Mouse (Mus musculus): ENCODE data around the gene Cdk20.
"Not testable (repeated sequence)": the region's sequence is repeated elsewhere in the genome, so short reads cannot be mapped to it uniquely, and the experiment has no call there.

The Cdk20 gene

DNA sequence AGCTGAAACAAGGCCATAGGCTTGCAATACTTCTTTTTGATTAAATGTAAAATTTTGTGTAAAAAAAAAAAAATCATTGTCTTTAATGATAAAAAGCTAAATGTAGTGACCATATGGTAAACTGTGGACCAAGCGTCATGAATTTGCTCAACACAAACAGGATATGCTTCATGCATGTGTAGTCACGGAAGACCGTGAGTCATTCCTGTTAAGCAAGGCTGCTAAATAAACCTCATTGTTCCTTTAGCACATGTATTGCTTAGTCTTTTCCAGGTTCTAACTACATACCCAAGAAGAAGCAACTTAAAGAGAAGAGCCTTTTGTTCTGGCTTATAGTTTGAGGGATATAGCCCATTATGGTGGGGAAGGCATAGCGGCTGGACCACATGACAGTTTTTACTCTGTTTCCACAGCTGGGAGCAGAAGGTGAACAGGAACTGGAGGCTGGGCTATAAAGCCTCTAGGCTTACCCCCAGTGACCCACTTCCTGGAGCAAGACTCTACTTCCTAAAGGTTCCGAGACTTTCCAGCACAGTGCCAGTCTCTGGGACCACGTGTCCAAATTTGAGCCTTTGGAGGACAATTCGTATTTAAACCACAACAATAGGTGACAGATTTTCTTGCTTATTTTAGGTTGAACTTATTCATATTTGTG is 10.0 kb upstream of the Cdk20 start:
- DNase-seq (ENCODE audit: extremely low spot score, low read depth, low spot score) = no peak

DNA sequence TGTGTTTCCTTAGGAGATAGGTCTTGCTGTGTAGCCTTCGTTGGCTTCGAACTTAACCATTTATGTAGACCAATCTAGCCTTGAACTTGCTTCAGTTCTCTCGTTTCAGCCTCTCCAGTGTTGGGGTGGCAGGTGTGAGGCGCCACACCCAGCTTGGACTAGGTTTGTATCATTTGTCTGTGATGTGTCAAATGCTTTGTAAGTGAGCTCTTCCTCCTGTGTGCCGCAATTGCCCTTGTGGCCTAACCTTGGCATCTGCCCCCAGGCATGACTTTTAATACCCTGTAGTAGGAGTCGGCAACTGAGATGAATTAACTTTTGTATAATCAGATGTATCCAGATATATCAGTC is 9.5 kb upstream of the Cdk20 start:
- no peak for DNase-seq (ENCODE audit: extremely low spot score, low read depth, low spot score)

- no peak for DNase-seq (ENCODE audit: extremely low spot score, low read depth, low spot score)
Observed at GRCm38 (mm10) chr13:64424347-64424746, 7.8 kb upstream of the Cdk20 start.

- no peak for DNase-seq (ENCODE audit: extremely low spot score, low read depth, low spot score)
Observed at GRCm38 (mm10) chr13:64425280-64425679, 6.8 kb upstream of the Cdk20 start.

DNA sequence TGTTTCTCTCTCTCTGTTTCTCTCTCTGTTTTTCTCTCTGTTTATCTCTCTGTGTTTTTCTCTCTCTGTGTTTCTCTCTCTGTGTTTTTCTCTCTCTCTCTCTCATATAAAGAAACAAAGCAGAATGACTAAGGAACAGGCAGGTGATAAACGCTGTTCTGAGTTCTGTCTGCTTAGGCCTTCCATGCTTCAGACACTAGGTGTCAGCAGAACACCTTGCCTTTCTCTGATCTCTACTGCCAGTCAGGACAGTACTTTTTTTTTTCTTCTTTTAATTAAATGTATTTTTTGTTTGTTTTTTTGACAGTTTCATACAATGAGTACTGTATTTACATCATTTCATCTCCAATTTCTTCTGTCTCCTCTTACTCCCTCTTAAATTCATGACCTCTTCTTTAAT is 2.8 kb upstream of the Cdk20 start:
- DNase-seq (ENCODE audit: extremely low spot score, low read depth, low spot score) = no peak

DNA sequence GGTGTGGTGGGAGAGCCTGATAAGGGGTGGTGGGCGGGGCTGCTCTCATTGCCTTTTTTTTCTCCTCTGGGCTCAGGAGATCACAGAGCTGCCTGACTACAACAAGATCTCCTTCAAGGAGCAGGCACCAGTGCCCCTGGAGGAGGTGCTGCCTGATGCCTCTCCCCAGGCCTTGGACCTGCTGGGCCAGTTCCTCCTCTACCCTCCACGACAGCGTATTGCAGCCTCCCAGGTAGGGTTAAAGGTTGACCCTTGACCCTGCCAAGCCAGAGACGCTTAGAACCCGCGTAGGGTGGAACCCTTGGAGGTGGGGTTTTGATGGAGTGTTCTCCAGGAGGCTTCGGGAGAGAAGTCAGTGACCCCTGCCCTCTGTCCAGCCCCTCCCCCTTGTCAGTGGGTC is 5.7 kb downstream of the Cdk20 start:
- DNase-seq (ENCODE audit: extremely low spot score, low read depth, low spot score) = no peak

DNA sequence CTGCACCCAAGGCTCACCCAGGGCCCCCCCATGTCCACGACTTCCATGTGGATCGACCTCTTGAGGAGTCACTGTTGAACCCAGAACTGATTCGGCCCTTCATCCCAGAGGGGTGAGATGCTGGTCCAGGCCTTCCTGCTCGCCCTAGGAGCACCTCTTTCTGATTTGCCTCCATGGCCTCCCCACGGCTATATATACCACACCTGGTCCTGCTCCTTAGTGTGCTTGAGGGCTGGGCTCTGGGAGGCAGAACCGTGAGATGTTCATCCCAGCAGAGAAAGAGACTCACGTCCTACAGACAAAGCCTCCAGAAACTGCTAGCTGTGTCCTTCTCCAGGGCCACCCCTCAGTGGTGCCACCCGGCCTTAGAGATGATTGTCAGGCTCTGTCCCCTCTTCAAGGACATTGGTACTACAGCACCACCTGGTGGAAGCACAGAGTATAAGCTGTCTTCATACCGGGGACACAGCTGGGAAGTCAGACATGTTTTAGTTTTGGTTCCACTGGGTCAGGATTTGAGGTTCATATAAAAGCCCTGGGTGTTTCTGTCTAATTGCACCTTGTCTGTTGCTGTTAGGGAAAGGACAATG is 6.8 kb downstream of the Cdk20 start:
- DNase-seq (ENCODE audit: extremely low spot score, low read depth, low spot score) = no peak

GRCm38 (mm10) chr13:64439471-64439870 is 7.4 kb downstream of the Cdk20 start:
- no peak for DNase-seq (ENCODE audit: extremely low spot score, low read depth, low spot score)

DNA sequence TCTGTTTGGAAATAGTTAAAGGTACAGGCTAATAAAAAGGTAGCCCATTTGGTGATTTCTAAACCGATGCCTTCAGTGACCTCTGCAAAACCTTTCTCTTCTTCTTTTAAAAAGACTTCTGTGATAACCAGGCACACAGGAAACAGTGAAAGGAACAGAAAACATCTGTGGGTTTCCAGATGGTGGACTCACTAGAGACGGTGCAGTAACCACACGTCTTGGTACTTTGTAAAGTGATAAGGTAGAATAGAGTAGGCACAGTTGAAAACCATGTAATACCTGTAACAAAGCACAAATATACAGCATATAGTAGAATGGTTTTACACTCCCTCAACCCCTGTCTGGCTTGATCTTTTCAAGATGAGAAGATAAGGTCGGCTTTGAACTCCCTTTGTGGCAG is 8.5 kb downstream of the Cdk20 start:
- DNase-seq (ENCODE audit: extremely low spot score, low read depth, low spot score) = no peak

DNA sequence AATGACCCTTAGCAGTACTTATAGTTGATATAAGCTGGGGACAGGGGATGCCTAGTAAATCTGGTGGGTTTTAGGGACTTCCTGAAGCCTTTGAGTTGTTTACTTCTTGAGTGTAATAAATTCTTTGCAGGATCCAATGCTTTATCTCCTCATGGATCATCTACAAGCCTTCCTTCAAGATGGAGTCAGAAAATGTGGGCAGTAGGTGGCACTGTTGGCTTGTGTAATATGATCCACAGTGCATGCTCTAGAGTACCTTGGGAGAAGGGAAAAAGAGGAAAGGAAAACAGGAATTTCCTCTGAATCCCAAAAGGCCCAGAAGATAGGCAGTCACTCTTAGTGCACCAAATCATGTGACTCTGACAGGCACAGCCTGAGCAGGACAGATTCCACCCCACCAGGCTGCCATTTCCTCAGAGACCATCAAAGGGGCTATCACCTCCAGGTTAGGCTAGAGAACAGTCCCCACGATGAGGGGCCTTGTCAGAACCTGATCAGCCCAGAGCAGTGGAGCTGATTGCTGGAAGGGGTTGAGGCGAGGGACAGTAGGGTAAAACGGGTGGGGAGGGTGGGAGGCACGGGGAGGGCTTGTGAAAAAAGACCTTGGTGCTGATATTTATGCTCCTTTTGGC is 11.3 kb downstream of the Cdk20 start:
- DNase-seq (ENCODE audit: extremely low spot score, low read depth, low spot score) = no peak

DNA sequence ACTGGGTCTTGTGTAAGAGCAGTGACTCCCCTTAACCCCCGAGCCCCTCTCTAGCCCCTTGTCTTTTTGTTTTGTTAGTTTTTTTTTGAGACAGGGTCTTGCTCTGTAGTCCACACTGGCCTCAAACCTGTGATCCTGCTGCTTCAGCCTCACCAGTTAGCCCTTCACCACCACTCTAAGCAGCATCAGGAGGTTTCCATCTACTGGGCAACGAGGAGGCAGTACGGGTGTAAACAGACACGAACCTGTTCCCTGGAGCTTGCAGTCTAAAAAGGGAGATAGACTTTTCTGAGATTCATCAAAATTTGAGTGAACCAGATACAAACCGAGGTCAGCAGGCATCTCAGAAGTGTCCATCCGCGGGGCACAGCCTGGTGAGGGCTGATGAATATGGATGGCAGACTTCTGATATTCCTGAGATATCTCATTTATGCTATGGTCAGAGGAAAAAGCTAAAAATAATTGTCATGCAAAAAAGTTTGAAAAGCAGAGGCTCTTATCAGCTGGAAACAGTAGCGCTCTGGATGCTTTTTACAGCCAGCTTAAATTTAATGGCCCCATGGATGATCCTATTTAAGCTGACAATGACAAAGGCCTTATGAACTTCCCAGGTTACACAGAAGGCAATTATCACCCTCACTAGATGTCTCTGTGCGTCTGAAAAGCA is 13.3 kb downstream of the Cdk20 start:
- no peak for DNase-seq (ENCODE audit: extremely low spot score, low read depth, low spot score)

DNA sequence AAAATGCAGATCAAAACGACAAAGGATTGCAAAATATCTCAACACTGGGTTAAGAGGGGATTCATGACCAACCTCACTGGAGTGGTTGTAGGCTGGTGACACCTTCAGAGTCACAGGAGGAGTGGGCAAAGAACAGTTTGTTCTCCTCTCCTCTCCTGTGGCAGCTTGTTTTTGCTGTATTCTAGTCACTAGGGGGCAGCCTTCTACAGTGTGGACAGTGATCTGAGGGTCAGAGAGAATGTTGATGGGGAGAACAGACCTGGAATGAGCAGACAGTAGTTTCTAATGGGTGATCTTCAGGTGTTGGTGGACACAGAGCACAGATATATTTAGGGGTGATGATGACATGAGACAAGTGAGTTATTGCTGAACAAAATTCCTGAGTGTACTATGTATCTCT is 15.8 kb downstream of the Cdk20 start:
- DNase-seq (ENCODE audit: extremely low spot score, low read depth, low spot score) = no peak

- no peak for DNase-seq (ENCODE audit: extremely low spot score, low read depth, low spot score)
Observed at GRCm38 (mm10) chr13:64448729-64449128, 16.6 kb downstream of the Cdk20 start.

DNA sequence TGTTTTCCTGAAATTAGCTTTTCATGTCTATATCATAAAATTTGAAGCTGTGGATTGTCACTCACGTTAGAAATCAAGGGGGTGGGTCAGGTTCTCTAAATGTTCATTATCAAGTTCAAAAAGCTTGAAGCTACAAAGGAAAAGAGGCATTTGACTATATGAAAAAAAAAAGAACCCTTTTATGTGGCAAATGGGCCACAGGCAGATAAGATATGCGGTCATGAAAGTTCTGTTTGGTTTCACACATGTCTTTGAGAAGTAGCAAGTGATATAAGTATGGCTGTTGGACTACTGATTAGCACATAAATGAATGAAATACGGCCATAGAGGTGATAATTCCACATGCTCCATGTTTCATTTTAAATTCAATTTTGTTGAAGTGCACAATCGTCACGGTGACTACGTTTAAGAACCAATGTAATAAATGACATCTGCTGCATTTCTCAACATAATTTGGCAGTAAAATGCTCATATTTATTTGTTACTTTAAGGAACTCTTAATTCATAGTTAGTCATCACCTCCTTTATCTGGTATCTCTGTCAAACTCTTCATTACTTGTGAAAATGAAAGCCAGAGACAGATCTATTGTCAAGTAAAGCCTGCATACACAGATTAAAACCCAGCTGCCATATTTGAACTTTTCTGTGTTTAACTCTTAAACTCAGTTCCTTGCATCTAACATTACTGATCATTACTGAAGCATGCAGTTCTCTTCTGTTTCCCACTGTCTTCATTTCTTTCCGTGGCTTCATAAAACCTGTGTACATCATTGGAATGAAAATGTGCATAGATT is 18.1 kb downstream of the Cdk20 start:
- DNase-seq (ENCODE audit: extremely low spot score, low read depth, low spot score) = no peak

- DNase-seq (ENCODE audit: extremely low spot score, low read depth, low spot score) = not testable (repeated sequence)
Observed at GRCm38 (mm10) chr13:64457225-64457978, 25.3 kb downstream of the Cdk20 start.

DNA sequence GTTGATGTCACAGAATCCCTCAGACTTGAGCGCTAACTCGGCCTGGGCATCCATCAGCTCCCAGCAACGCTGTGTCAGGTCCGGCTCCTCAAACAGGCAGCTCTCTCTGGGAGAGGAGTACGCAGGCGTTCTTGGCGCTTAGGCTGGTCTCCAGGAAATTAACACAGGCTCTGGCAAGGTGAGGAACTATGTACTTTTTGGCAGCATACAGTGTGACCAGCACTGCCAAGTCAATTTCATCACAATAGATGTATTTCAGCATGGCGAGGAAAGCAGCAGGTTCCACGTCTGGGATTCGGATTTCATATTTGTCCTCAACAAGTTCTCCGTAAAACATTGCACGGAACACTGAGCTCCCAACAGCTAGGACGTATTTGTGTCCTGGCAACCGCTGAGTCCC is 26.1 kb downstream of the Cdk20 start:
- no peak for DNase-seq (ENCODE audit: extremely low spot score, low read depth, low spot score)

DNA sequence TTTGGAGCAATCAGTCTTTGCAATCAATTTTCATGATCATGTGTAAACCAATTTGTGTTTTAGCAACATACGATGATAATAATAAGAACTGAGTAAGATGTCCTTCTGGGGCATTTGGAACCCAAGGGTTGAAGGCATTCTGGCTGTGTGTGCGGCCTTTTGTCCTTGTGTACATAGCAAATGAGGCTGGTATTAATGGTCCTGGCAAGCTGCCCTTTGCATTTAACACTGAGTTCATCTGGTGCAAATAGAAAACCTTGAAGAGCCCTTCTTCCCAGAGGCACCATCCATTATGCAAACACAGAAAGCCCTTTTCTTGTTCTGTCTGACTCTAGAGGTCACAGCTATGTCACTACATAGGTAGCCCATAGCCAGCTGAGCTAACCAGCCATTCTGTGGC is 30.5 kb downstream of the Cdk20 start:
- DNase-seq (ENCODE audit: extremely low spot score, low read depth, low spot score) = no peak

GRCm38 (mm10) chr13:64465166-64465565 is 33.1 kb downstream of the Cdk20 start:
- no peak for DNase-seq (ENCODE audit: extremely low spot score, low read depth, low spot score)

DNA sequence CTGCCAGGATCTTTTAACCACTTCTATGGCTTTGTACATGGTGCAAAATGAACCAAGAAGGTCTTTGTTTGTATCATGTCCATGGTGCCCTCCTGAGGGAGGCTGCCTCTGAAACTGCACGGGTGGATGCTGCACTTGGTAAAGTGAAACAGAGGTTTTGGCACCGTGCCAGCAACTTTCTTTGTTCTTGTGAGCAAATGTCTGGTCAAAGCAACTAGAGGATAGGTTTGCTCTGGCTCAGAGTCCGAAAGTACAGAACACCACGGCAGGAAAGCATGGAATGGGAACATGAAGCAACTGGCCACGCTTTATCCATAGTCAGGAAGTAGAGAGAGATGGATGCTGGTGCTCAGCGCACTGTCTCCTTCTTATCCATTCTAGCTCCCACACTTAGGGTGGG is 35.8 kb downstream of the Cdk20 start:
- DNase-seq (ENCODE audit: extremely low spot score, low read depth, low spot score) = no peak

DNA sequence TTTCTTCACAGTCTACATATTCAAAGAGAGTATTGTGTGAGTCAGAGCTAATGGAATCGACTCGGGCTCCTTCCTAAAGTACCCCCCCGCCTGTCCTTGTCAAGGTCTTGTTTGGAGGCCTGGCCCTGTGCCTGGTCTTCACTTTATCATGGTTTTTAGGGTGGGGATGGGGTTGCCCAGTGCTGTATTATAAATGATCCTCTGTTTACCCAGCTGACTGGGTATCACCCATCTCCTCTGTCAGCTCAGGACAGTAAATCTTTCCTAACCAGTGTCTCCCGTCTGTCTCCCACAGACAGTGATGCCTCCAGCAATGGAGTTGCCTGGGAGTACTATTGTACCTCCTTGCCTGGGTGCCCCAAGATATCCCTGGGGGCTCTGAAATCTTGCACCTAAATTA is 45.9 kb downstream of the Cdk20 start:
- DNase-seq (ENCODE audit: extremely low spot score, low read depth, low spot score) = no peak

DNA sequence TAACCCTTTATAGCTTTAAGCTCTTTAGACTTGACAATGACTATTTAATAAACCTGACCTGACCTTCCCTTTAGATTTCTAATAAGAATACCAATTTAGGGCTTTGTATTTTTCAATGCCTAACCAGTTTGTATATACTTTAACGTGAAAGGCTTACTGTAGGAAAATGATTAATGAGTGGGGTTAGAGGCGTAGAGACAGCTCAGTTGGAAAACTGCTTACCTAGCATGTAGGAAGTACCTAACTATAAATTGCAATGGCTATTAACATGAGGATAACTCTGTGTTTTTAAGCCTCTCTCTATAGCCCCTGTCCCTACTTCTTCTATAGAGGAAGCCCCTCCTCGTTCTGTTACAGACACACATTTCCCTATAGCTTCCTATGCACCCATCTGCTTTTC is 47.8 kb downstream of the Cdk20 start:
- no peak for DNase-seq (ENCODE audit: extremely low spot score, low read depth, low spot score)

Data from hindlimb bud, embryonic 11.5 days (tissue).